Mouse (Mus musculus) heart, embryonic 15.5 days (tissue): ENCODE measurements around the gene Mrpl3. TPM values are rescaled to one million over a fixed set of nuclear protein-coding genes. Genes with fewer than 3 reads are reported as not detected.

Source experiments
- ATAC-seq: fragments of 200-750 bp; cut with Nextera tagmentation; replicated peaks from 2 replicates; pipeline ENCODE4 v1.8.0; 2017; ENCODE audit warnings: low read depth, moderate TSS enrichment; ENCODE audit not compliant: insufficient number of reproducible peaks, insufficient read depth, low FRiP score
- H3K27ac ChIP-seq: fragments of 300-500 bp; sonication (generic); 2 replicates; pipeline ENCODE4 v1.5.1; 2015; ENCODE audit warnings: mild to moderate bottlenecking, inconsistent platforms
- H3K27me3 ChIP-seq: fragments of 300-500 bp; sonication (generic); 2 replicates; pipeline ENCODE4 v1.6.1; 2015; ENCODE audit warnings: inconsistent platforms
- H3K36me3 ChIP-seq: fragments of 300-500 bp; sonication (generic); 2 replicates; pipeline ENCODE4 v1.6.1; 2015; ENCODE audit warnings: mild to moderate bottlenecking, inconsistent platforms
- H3K4me1 ChIP-seq: fragments of 300-500 bp; sonication (generic); replicated peaks from 2 replicates; pipeline ENCODE4 v1.6.1; 2015; ENCODE audit warnings: inconsistent platforms
- H3K4me2 ChIP-seq: fragments of 300-500 bp; sonication (generic); 2 replicates; pipeline ENCODE4 v1.6.1; 2015; ENCODE audit warnings: inconsistent platforms, mild to moderate bottlenecking, moderate library complexity
- H3K4me3 ChIP-seq: fragments of 300-500 bp; sonication (generic); 2 replicates; pipeline ENCODE4 v1.5.1; 2015; ENCODE audit warnings: mild to moderate bottlenecking, inconsistent platforms
- H3K9ac ChIP-seq: fragments of 300-500 bp; sonication (generic); 2 replicates; pipeline ENCODE4 v1.6.1; 2015; ENCODE audit warnings: mild to moderate bottlenecking, inconsistent platforms
- H3K9me3 ChIP-seq: fragments of 300-500 bp; sonication (generic); replicated peaks from 2 replicates; pipeline ENCODE4 v1.6.1; 2016; ENCODE audit warnings: inconsistent platforms
- WGBS: fragments of 180-500 bp; shearing (Covaris S2); methylation state at CpG from one replicate; pipeline ENCODE4 v1.1.7; 2015; ENCODE audit warnings: mixed read lengths; 5-methylcytosine and 5-hydroxymethylcytosine counted together
- polyA plus RNA-seq: library from polyadenylated mRNA; unstranded; fragments of >200 nt; fragmentation: Nextera tagmentation; extraction: Ambion mirVana; gene quantifications from 2 replicates; pipeline ENCODE4 v1.2.1, GENCODE M21; 2015

The Mrpl3 gene
- 101 and 111 TPM in 2 replicates for polyA plus RNA-seq

GRCm38 (mm10) chr9:105053147-105053557 is at the start of gene Mrpl3:
Mrpl3 (plus strand) TSS chr9:105053239.
- under 1% methylated on average over 31 of the region's 31 CpGs for WGBS
- Histone ChIP-seq H3K27ac (peak within 1 kb of the TSS; percentile 80), H3K4me3 (peak within 1 kb of the TSS; percentile 81), H3K9ac (peak within 1 kb of the TSS; percentile 89), H3K9me3 (no peaks in the 10 kb centered on the region), H3K27me3 (no peaks in the 10 kb centered on the region), H3K36me3 (peaks cover 34% of the 10 kb centered on the region), H3K4me1 (peaks cover 8% of the 10 kb centered on the region), H3K4me2 (peak within 1 kb of the TSS; percentile 72)
- peak; percentile 72; the same call in 1 of the 2 replicates for ATAC-seq

- ATAC-seq = no peak
- no peaks in the 10 kb centered on the region for H3K36me3 ChIP-seq
- H3K9ac ChIP-seq = no peak overlapping the region
- no peaks in the 10 kb centered on the region for H3K4me1 ChIP-seq
- H3K9me3 ChIP-seq = no peaks in the 10 kb centered on the region
- H3K27ac ChIP-seq = no peak overlapping the region
- H3K27me3 ChIP-seq = no peaks in the 10 kb centered on the region
- 26% methylated on average over 2 of the region's 2 CpGs for WGBS
- no peak overlapping the region for H3K4me2 ChIP-seq
- H3K4me3 ChIP-seq = no peak overlapping the region
Measured at GRCm38 (mm10) chr9:105010721-105011120, 42.3 kb upstream of the Mrpl3 start.

GRCm38 (mm10) chr9:105018186-105018585 is 34.9 kb upstream of the Mrpl3 start:
- H3K27me3 ChIP-seq = no peaks in the 10 kb centered on the region
- no peak for ATAC-seq
- no peaks in the 10 kb centered on the region for H3K4me1 ChIP-seq
- H3K36me3 ChIP-seq = no peaks in the 10 kb centered on the region
- 73% methylated on average over 7 of the region's 7 CpGs for WGBS
- H3K9me3 ChIP-seq = no peaks in the 10 kb centered on the region
- H3K9ac ChIP-seq = no peak overlapping the region
- H3K27ac ChIP-seq = no peak overlapping the region
- no peak overlapping the region for H3K4me2 ChIP-seq
- no peak overlapping the region for H3K4me3 ChIP-seq

GRCm38 (mm10) chr9:105028311-105028710 is 24.7 kb upstream of the Mrpl3 start:
- H3K4me2 ChIP-seq = no peak overlapping the region
- 58% methylated on average over 3 of the region's 3 CpGs for WGBS
- no peaks in the 10 kb centered on the region for H3K36me3 ChIP-seq
- H3K9me3 ChIP-seq = no peaks in the 10 kb centered on the region
- no peak overlapping the region for H3K27ac ChIP-seq
- ATAC-seq = no peak
- H3K9ac ChIP-seq = no peak overlapping the region
- H3K27me3 ChIP-seq = no peaks in the 10 kb centered on the region
- H3K4me3 ChIP-seq = no peak overlapping the region
- no peaks in the 10 kb centered on the region for H3K4me1 ChIP-seq

- ATAC-seq = no peak
- 76% methylated on average over 9 of the region's 9 CpGs for WGBS
- Histone ChIP-seq H3K27ac (no peak overlapping the region), H3K4me1 (no peaks in the 10 kb centered on the region), H3K4me2 (no peak overlapping the region), H3K9me3 (no peaks in the 10 kb centered on the region), H3K4me3 (no peak overlapping the region), H3K9ac (no peak overlapping the region), H3K36me3 (no peaks in the 10 kb centered on the region), H3K27me3 (no peaks in the 10 kb centered on the region)
Measured at GRCm38 (mm10) chr9:105032572-105032971, 20.5 kb upstream of the Mrpl3 start.

- Histone ChIP-seq H3K4me1 (no peaks in the 10 kb centered on the region), H3K36me3 (no peaks in the 10 kb centered on the region), H3K27ac (no peak overlapping the region), H3K9me3 (no peaks in the 10 kb centered on the region), H3K27me3 (no peaks in the 10 kb centered on the region), H3K9ac (no peak overlapping the region), H3K4me3 (no peak overlapping the region), H3K4me2 (no peak overlapping the region)
- 80% methylated on average over 7 of the region's 7 CpGs for WGBS
- ATAC-seq = no peak
Measured at GRCm38 (mm10) chr9:105033641-105034040, 19.4 kb upstream of the Mrpl3 start.

- H3K36me3 ChIP-seq = no peaks in the 10 kb centered on the region
- H3K4me2 ChIP-seq = no peak overlapping the region
- no peak overlapping the region for H3K27ac ChIP-seq
- H3K27me3 ChIP-seq = no peaks in the 10 kb centered on the region
- 60% methylated on average over 3 of the region's 3 CpGs for WGBS
- no peak overlapping the region for H3K4me3 ChIP-seq
- no peak overlapping the region for H3K9ac ChIP-seq
- H3K4me1 ChIP-seq = no peaks in the 10 kb centered on the region
- ATAC-seq = no peak
- no peaks in the 10 kb centered on the region for H3K9me3 ChIP-seq
Measured at GRCm38 (mm10) chr9:105037847-105038246, 15.2 kb upstream of the Mrpl3 start.

- Histone ChIP-seq H3K27me3 (no peaks in the 10 kb centered on the region), H3K36me3 (no peaks in the 10 kb centered on the region), H3K4me1 (no peaks in the 10 kb centered on the region), H3K9ac (no peak overlapping the region), H3K4me3 (no peak overlapping the region), H3K4me2 (no peak overlapping the region), H3K27ac (no peak overlapping the region), H3K9me3 (no peaks in the 10 kb centered on the region)
- WGBS = 71% methylated on average over 7 of the region's 7 CpGs
- no peak for ATAC-seq
Measured at GRCm38 (mm10) chr9:105046014-105046413, 7.0 kb upstream of the Mrpl3 start.

- WGBS = 55% methylated on average over 10 of the region's 10 CpGs
- H3K9me3 ChIP-seq = no peaks in the 10 kb centered on the region
- no peaks in the 10 kb centered on the region for H3K36me3 ChIP-seq
- no peaks in the 10 kb centered on the region for H3K27me3 ChIP-seq
- H3K9ac ChIP-seq = no peak overlapping the region
- H3K4me3 ChIP-seq = no peak overlapping the region
- no peaks in the 10 kb centered on the region; the same call in 1 of the 2 replicates for H3K4me1 ChIP-seq
- H3K27ac ChIP-seq = no peak overlapping the region
- ATAC-seq = no peak
- no peak overlapping the region for H3K4me2 ChIP-seq
Measured at GRCm38 (mm10) chr9:105048351-105048750, 4.7 kb upstream of the Mrpl3 start.

- ATAC-seq = no peak
- no peak overlapping the region for H3K27ac ChIP-seq
- H3K27me3 ChIP-seq = no peaks in the 10 kb centered on the region
- H3K4me2 ChIP-seq = no peak overlapping the region
- 23% methylated on average over 2 of the region's 2 CpGs for WGBS
- H3K36me3 ChIP-seq = peaks cover 3% of the 10 kb centered on the region; the same call in 1 of the 2 replicates
- no peaks in the 10 kb centered on the region for H3K9me3 ChIP-seq
- peaks cover 8% of the 10 kb centered on the region for H3K4me1 ChIP-seq
- H3K9ac ChIP-seq = no peak overlapping the region
- no peak overlapping the region for H3K4me3 ChIP-seq
Measured at GRCm38 (mm10) chr9:105049636-105050035, 3.4 kb upstream of the Mrpl3 start.

- Histone ChIP-seq H3K4me3 (no peak overlapping the region), H3K4me1 (peaks cover 8% of the 10 kb centered on the region), H3K4me2 (no peak overlapping the region), H3K27me3 (no peaks in the 10 kb centered on the region), H3K9me3 (no peaks in the 10 kb centered on the region), H3K9ac (no peak overlapping the region), H3K36me3 (peaks cover 8% of the 10 kb centered on the region; the same call in 1 of the 2 replicates), H3K27ac (no peak overlapping the region)
- no peak for ATAC-seq
- WGBS = 43% methylated on average over 2 of the region's 2 CpGs
Measured at GRCm38 (mm10) chr9:105050257-105050656, 2.8 kb upstream of the Mrpl3 start.

GRCm38 (mm10) chr9:105053812-105054211 is 773 bp downstream of the Mrpl3 start:
- Histone ChIP-seq H3K4me3 (peak overlapping the region; percentile 81), H3K9me3 (no peaks in the 10 kb centered on the region), H3K27me3 (no peaks in the 10 kb centered on the region), H3K27ac (0 out of 2 replicates have a peak overlapping the region, but pooled peaks have one; percentile 80), H3K4me2 (peak overlapping the region; percentile 72), H3K4me1 (peaks cover 8% of the 10 kb centered on the region), H3K36me3 (peaks cover 41% of the 10 kb centered on the region), H3K9ac (peak overlapping the region; percentile 89)
- WGBS = 40% methylated on average over 4 of the region's 4 CpGs
- no peak for ATAC-seq
